Mouse (Mus musculus) left cerebral cortex, adult 8-10 months (tissue): ENCODE measurements around the gene Dapl1. TPM values are rescaled to one million over a fixed set of nuclear protein-coding genes. Genes with fewer than 3 reads are reported as not detected.

Source experiments
- DNase-seq, 2 experiments: peaks; one replicate each; pipeline ENCODE4 v3.0.0; 2022; ENCODE audit warnings: low spot score in 2 of 2
- total RNA-seq, 4 experiments: library from RNA; stranded (reverse); gene quantifications; 2 replicates each; pipeline ENCODE4 v1.2.4; 2022

Gene Dapl1
- 1 to 10 TPM in 1 of 4 experiments, not detected in 3; 3.0 TPM for total RNA-seq

DNA sequence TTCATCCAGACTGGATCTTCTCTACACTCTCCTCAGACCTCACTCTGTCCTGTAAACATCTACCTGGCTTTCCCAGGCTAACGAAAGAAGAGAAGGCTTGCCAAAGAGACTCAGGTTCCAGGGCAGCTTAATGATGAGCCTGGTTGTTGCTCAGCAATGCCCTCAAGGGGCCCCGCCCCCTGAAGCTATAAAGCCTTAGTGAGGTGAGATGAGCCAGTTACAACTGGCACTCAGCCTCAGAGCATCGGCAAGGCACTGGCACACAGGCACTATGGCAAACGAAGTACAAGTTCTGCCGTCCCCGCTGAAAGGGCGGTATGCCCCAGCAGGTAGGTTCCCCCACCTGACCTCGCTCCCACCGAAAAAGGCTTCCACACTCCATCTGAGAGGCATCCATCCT, at the start of gene Dapl1:
Dapl1 (plus strand) TSS at position 216 of the 400 bp plus-strand sequence.
- no peak for DNase-seq

DNA sequence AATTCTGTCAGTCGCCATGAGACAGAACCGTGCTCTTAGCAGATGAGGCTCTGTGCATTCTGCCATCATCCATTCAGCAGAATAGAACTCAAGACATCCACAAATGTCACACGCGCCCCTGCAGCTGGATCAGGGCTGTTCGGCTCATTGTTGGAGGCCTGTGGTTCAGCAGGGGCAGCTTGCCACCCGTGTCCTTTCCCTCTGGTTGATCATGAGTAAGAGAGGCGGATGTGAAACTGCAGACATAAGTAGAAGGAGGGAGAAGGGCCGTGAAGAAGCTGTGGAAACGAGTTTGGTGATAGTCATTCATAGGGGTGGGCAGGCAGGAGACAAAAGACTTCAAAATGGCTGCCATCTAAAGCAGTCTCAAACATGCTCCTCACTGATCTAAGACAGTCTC, 49.6 kb upstream of the Dapl1 start:
- DNase-seq = no peak

DNA sequence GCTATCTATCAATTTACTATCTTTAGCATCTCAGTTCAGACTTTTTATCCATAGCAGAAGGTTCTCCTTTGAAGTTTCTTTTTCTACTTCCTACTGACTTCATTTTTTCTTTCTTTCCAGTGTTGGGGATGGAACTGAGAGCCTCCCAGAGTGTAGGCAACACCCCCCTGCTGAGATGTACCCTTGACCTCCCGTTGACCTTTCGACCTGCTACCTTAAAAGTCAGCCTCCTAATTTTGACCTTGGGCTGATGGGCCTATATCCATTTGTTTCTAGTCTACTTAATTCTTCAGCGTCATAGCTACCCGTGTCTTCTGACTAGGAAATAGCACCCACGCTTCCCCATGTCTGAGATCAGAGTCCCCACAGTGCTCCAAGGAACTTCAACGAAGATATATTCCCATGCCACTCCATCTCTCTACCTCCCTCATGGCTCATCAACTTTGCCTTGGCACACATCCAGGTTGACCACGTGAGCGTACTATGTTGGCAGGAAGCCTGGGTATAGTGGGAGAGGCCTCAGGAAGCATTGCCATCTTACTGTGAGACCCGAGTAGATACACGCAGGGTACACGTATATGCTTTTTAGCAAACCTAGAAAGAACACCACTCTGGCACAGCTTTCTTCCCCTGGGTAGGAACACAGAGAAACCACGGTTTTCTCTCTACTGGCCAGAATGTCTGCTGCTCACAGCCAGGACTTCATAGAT, 46.6 kb upstream of the Dapl1 start:
- peak; percentile 50 to 66 for DNase-seq

DNA sequence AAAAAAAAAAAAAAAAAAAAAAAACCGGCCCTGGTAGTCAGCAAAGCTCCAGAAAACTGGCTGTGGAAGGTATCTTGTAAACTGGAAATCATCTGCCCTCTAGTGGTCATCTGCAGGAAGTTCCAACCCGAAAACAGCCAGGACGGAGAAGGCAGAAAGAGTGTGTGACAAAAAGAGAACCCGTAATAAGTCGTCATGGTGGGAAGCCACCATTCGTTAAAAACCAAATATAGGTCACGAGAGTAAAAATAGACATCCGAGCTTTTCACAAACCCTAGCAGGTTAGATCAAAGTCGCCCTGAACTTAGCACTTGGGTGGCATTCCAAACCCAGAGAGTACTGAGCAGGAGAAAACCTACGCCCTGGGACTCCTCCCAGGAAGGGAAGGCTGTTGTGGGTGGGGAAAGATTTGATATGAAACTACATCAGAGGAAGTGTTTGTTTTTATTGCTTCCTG, 45.9 kb upstream of the Dapl1 start:
- peak; percentile 26 to 27 for DNase-seq

DNA sequence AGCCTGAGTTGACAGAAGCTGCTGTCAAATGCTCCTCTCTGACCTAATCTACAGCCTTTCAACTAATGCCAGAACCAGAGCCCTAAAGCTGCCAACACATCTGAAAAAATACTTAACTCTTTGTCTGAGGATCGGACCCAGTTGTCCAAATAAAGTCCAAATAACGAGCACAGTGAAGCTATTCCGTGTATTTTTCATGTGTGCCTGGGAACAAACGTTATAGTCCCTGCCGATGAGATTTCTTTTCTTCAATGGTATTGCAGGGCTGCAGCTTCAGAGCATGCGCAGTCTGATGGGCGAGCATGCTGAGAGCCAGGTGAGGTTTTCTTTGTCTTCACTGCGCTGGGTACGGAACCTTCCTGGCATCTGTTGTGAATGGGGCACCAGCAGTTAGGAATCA, 44.6 kb upstream of the Dapl1 start:
- DNase-seq = no peak

DNA sequence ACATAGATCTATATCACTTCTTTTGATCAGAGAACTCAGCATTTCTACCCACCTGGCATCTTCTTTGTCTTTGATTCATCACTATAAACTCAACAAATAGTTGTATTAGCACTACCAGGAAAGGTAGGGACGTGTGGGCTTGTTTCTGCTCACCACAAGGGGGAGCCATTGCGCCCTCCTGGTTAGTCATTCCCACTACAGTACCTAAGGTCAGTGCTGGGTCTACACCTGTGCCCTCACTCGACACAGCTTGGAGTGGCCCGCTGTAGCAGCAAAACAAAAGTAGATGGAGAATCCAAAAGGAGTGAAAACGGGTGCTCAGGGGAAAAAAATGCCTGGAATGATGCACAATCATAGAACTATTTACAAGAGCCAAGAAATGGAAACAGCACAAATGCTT, 44.0 kb upstream of the Dapl1 start:
- no peak for DNase-seq

DNA sequence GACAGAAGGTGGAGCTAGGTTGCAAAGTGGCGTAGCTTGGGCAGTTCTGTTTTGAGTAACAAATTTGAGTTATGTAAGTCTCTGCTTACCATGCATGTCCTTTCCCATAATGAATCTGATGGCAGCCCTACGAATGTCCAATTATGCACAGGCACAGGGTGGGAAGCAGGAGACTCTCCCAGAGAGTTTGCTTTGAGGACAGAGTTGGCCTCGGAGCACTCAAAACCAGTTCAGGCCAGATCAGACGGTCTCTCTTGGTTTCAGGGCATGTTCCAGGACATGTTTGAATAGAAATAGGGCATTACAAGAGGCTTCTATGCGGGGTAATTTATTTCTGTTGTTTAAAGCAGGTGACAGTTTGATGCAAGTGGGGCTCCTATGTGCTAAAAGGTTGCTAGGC, 42.8 kb upstream of the Dapl1 start:
- no peak for DNase-seq

DNA sequence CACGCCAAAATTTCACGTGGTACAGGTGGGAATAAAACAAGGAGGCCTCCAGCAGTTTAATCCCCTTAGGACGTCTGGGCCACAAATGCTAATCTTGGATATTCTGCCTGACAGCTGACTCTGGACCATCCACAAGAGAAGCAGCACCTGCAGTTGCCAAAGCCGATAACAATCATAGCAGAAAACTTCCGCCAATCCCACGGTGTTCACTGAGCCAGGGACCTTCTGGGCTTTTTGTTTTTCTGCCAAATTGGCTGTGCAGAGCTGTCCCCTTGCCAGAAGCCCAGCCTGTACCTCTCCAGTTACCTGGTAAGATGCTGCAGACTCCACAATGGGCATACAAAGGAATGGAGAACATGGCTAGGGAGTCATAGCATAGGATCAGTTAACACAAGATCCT, 37.8 kb upstream of the Dapl1 start:
- no peak for DNase-seq

DNA sequence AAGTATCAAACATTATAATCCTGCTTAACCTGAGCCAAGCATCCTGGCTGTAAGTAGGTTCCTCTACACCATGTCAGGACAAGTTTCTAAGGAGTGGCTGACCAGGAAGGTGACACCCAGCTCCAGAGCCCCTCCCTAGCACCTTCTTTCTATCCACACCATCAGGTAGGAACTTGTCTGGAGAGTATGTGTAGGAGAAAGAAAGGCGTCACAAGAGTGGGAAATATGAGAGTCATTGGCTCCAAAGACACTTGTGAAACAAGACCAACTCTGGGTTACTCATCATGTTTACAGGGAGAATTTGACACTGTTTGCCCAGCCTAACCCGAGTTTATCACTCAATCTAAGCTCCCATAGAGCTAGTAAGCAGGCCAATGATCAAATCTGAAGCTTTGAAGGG, 36.7 kb upstream of the Dapl1 start:
- DNase-seq = no peak

DNA sequence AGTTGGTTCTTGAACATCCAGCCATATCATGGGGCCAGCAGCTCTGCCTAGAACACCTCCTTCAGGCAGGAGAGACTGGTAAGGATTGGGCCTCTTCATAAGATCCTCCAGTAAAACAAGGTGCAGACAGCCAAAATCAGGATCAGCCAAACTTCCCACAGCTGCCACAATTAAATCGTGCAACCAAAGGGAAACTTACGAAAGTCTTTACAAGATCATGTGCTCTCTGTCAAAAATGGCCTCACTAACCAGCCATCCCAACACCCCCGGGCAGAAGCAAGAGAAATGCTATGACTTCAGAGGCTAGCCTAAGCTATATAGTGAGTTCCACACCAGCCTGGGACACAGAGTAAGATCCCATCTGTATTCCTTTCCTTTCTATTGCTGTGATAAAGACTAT, 35.9 kb upstream of the Dapl1 start:
- DNase-seq = no peak

DNA sequence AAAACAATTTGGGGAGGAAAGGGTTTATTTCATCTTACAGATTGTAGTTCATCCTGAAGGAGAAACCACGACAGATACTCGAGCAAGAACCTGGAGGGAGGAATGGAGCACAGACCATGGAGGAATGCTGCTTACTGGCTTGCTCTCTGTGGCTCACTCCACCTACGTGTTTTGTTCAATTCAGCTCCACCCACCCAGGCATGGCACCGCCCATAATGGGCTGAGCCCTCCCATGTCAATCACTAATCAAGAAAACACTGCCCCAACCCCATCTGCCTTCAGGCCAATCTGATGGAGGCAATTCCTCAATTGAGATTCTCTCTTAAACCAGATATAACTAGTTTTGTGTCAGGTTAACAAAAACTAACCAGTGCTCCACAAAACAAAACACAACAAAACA, 35.5 kb upstream of the Dapl1 start:
- no peak for DNase-seq

DNA sequence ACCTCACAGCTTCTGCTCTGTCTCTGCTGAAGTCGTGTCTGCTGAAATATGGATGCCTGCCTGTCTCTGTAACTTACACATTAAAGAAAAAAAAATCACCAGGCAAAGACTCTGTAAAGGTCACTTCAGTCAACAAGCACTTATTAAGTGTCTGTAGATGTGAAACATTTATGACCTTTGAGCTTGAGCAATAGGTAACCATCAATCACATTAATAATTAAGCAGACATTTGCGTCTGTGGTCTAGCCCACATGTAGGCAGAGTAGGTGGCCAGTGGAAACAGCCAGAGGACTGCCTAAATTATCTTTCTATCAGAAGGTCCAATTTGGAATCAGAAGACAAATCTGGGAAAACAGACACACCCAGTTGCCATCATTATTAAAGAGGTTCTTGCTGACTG, 32.8 kb upstream of the Dapl1 start:
- DNase-seq = no peak

DNA sequence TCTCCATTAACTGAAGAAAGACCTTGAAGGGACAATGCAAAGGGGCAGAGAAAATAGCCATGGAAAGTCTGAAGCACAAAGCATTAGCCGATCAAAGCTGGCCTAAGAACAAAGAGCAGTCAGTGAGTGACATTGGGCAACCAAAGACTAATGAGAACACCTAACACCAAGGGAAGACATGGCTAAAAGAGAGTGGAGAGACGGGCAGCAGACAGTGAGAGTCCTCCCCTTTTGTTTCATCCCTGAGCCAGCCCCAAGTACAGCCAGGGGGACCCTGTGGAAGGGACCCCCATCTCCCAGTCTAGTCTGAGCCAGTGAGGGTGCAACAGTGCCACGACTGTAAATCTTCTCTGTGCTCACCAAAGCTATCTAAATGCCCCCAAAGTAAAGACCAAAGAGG, 32.4 kb upstream of the Dapl1 start:
- DNase-seq = no peak

DNA sequence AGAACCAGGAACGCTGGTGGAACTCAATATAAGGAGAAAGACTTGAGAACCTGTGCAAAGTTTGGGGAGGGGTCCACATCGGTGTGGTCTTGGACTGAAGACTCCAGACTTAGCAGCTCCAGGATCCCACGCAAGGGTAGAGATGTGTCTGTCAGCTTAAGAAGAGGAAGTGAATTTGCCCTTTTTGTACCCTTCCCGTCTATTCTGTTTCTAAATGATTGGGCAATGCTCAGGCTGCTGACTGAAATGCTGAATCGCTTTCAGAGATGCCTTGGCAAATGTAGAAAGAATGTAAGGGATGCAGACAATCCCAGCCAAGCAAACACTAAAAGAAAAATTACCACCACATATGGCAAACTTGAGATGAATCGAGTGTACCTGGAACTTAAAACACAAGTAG, 22.4 kb upstream of the Dapl1 start:
- no peak for DNase-seq

DNA sequence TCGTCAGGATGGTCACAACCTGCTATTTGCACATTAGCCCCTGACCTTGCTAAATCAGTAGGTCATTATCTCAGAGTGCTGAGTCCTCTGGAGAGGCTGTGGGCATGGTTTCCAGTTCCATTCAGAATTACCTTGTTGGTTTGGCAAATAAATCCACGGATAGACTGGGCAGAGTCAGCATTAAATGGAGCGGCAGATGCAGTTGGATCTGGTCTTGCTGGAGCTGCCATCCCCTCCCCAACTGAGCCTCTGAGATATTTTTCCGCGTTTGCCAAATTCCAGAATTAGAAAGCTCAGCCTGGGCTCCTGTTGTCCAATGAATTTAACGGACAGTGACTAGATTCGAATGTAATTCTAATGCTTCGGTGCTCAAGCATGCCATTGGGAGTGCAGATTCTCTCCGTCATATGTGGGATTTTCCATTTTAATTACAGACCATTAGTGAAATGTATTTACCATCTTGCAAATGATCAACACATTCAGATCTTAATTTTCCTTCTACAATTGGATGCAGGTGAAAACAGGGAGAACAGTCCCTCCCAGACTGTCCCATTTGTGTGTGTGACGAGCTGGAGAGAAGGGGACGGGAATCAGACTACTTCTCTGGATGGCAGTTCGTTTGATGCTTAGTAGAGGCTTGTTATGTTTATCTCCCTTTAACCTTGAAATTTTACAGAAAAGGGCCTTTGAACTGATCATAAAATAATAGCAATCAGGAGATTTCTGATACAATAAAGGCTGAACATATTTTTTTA, 20.8 kb upstream of the Dapl1 start:
- DNase-seq = no peak

DNA sequence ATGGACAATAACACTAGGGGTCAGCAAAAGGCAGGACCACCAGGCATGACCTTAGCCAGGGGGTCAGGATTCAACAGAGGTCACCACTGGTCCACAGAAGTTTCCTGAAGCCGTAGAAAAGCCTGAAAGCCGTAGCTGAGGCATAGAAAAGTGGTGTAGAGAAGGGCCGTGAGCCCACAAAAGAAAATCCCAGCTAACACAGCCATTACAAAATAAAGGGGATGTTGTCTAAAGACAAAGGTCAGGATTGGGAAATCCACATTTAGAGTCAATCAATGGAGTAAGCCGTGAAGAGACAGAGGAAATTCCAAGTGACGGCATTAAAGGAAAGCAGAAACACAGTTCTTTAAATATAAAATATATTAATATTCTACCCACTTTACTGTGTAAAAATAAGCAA, 18.8 kb upstream of the Dapl1 start:
- no peak for DNase-seq

DNA sequence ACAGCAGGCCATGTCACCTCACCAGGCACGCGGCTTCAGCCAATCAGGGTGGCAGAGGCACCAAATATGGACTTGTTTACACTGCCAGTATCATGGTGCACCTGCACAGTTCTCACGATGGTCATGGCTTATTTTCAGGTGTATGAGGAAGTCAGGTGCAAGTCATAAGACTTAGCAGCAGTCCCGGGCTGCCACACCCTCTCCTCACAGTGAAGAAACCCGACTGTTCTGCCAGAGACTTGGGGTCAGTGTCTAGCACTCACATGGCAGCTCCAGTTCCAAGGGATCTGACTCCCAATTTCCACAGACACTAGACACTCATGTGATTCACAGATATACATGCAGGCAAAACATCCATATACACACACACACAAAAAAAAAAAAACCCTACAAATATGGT, 18.1 kb upstream of the Dapl1 start:
- no peak for DNase-seq

DNA sequence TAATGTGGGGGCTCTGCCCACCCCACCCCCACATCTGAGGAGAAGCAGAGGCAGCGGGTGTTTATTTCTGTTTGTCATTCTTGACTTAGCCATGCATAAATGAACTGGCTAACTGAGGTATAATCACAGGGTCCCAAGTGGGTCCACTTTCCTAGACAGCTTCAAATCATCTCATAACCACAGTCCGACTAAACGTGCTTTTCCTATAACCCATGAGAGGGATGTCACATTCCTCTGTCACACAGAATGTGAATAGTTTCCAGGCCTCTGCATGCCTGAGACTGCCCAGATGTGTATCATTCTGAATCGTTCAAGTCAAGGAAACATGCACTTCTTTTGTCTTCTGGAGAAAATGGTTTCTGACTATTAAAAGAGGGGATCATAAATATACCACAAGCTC, 17.4 kb upstream of the Dapl1 start:
- DNase-seq = no peak

DNA sequence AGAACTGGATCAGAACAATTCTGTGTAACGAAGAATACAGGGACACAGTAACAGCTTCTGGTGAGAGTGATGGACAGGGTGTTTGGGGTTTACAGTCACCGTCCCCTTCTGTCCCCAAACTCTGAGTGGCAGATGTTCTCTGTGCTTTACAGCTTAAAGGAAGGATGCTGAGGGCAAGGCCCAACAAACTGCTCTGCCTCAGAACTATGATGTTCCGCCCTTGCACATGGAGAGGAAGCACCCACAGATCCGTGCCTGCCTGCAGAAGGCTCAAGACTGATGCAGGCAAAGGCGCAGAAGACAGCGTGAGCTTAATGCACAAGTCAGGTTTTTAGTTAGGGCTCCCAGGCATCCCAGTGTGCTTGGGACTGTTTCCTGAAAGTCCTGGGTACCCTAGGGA, 16.5 kb upstream of the Dapl1 start:
- DNase-seq = no peak

DNA sequence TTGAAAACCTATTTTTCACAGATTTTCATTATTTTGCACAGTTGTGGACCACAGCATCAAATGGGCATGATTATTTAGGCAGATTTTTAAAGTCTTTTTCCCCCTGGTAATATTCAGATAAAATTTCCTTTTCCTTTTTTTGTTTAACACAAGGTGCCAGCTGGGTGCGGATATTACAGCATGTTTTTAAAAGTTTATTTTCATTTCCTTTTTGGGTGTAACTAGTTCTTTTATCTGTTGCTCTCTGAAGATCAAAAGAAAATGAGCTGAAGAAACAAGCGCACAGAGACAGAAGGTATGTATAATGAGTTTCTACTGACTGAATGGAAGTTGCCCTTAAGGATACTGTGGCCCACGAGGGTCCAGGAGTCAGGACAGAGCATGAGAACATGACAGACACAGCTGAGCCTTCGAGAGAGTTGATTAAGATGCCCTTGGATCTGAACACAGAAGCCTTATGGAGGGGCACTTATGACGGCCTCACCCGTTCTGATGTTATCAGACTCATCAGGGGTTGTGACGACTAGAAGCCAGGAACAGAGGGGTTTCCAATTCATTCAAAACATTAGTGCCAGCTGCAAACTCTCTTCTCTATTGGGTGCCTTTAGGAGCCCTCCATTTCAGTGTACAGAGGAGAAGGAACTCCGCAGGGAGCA, 14.7 kb upstream of the Dapl1 start:
- no peak for DNase-seq

DNA sequence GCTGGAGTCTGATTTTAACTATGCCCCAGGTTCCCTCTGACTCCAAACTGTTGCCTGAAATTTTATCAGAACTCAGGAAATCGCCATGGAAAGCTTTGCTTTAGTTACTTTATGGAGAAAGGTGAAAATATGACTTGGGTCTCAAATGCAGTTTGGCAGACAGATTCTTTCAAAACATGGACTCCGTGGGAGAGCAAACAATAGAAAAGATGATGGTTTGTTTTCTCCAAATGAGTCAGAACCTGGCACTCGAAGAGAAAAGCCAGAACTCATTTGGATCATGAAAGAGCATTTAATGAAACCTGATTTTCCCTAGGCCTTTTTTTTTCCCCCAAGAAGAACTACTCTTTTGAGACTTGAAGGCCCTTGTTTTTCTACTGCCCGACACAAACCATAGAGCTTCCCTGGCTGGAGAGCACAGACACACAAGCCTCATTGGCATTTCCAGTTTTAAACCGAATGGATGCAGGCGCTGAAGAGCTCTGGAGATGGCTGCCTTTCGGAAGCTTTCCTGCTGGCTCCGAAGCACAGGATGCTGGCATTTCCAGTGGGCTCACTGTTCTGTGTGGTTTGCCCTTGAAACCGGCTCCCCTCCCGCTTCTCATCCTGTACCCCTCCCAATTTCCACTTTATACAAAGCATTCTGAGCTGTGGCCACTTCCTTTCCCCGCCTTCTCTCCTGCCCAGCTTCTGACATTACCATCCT, 14.0 kb upstream of the Dapl1 start:
- DNase-seq = no peak
